Mouse (Mus musculus): ENCODE measurements at regions not wholly inside any gene's neighbourhood (a gene's known extent, or its start where the extent isn't known, plus 50 kb on each side); places are given as distances from the start of the nearest gene placed in this dataset.

GRCm38 (mm10) chr1:43633246-43633645 lies 97.2 kb upstream of the 1500015O10Rik start:
- no peak for DNase-seq (ENCODE audit: low spot score)

- peak; percentile 24 for DNase-seq (ENCODE audit: low spot score)
These were observed 94.7 kb upstream of the 1500015O10Rik start for GRCm38 (mm10) chr1:43635718-43636117.

GRCm38 (mm10) chr1:43637956-43638355 lies 92.4 kb upstream of the 1500015O10Rik start:
- DNase-seq (ENCODE audit: low spot score): no peak

- DNase-seq (ENCODE audit: low spot score): no peak
These were observed 58.4 kb upstream of the 1500015O10Rik start for GRCm38 (mm10) chr1:43672031-43672430.

Data from heart, adult 8-10 months (tissue).